Mouse (Mus musculus): ENCODE results near the gene Sohlh1. TPM values are rescaled to one million over a fixed set of nuclear protein-coding genes. Genes with fewer than 3 reads are reported as not detected.
A peak's percentile ranks its signal among the peaks of the same experiment; 100 is the strongest.
"Not testable (repeated sequence)": the region's sequence is repeated elsewhere in the genome, so short reads cannot be mapped to it uniquely, and the experiment has no call there.

Gene Sohlh1
- polyA plus RNA-seq, 1 experiment: not detected

- no peak overlapping the region for H3K4me3 ChIP-seq (replicated peaks)
- peaks cover 19% of the 10 kb centered on the region for H3K9me3 ChIP-seq
- TF ChIP-seq GATA1 (IDR thresholded peaks at IDR 0.05; ENCODE audit: borderline replicate concordance, low read length) (no peak), FLI1 (IDR thresholded peaks at IDR 0.05; ENCODE audit: low read length) (no peak)
- H3K36me3 ChIP-seq (replicated peaks; ENCODE audit: low read length): no peaks in the 10 kb centered on the region
- H3K27me3 ChIP-seq (replicated peaks): peaks cover 94% of the 10 kb centered on the region
- no peaks in the 10 kb centered on the region; the same call in 1 of the 2 replicates for H3K4me1 ChIP-seq
These were observed 532 bp downstream of the Sohlh1 start for GRCm38 (mm10) chr2:25846516-25846915.

GRCm38 (mm10) chr2:25844097-25844496 lies 3.0 kb downstream of the Sohlh1 start:
- Histone ChIP-seq H3K4me3 (replicated peaks) (no peak overlapping the region), H3K36me3 (replicated peaks; ENCODE audit: low read length) (no peaks in the 10 kb centered on the region), H3K27me3 (replicated peaks) (peaks cover 97% of the 10 kb centered on the region), H3K9me3 (peaks cover 8% of the 10 kb centered on the region), H3K4me1 (peaks cover 3% of the 10 kb centered on the region; the same call in 1 of the 2 replicates)
- TF ChIP-seq GATA1 (IDR thresholded peaks at IDR 0.05; ENCODE audit: borderline replicate concordance, low read length) (no peak), FLI1 (IDR thresholded peaks at IDR 0.05; ENCODE audit: low read length) (no peak)

GRCm38 (mm10) chr2:25842758-25843157 lies 4.3 kb downstream of the Sohlh1 start:
- Histone ChIP-seq H3K4me3 (replicated peaks) (no peak overlapping the region), H3K4me1 (peaks cover 3% of the 10 kb centered on the region; the same call in 1 of the 2 replicates), H3K36me3 (replicated peaks; ENCODE audit: low read length) (no peaks in the 10 kb centered on the region), H3K9me3 (no peaks in the 10 kb centered on the region), H3K27me3 (replicated peaks) (peaks cover 96% of the 10 kb centered on the region)
- TF ChIP-seq FLI1 (IDR thresholded peaks at IDR 0.05; ENCODE audit: low read length): no peak
- TF ChIP-seq GATA1 (IDR thresholded peaks at IDR 0.05; ENCODE audit: borderline replicate concordance, low read length): no peak

GRCm38 (mm10) chr2:25842161-25842560 lies 4.9 kb downstream of the Sohlh1 start:
- Histone ChIP-seq H3K36me3 (replicated peaks; ENCODE audit: low read length) (no peaks in the 10 kb centered on the region), H3K4me1 (peaks cover 3% of the 10 kb centered on the region; the same call in 1 of the 2 replicates), H3K4me3 (replicated peaks) (no peak overlapping the region), H3K27me3 (replicated peaks) (peaks cover 97% of the 10 kb centered on the region), H3K9me3 (no peaks in the 10 kb centered on the region)
- no peak for TF ChIP-seq GATA1 (IDR thresholded peaks at IDR 0.05; ENCODE audit: borderline replicate concordance, low read length)
- no peak for TF ChIP-seq FLI1 (IDR thresholded peaks at IDR 0.05; ENCODE audit: low read length)

GRCm38 (mm10) chr2:25836291-25836690 lies 10.8 kb downstream of the Sohlh1 start:
- Histone ChIP-seq H3K4me3 (replicated peaks) (no peak overlapping the region), H3K36me3 (replicated peaks; ENCODE audit: low read length) (no peaks in the 10 kb centered on the region), H3K4me1 (peaks cover 31% of the 10 kb centered on the region), H3K27me3 (replicated peaks) (peaks cover 74% of the 10 kb centered on the region), H3K9me3 (no peaks in the 10 kb centered on the region)
- TF ChIP-seq GATA1 (IDR thresholded peaks at IDR 0.05; ENCODE audit: borderline replicate concordance, low read length) (no peak), FLI1 (IDR thresholded peaks at IDR 0.05; ENCODE audit: low read length) (no peak)

GRCm38 (mm10) chr2:25830786-25831185 lies 16.3 kb downstream of the Sohlh1 start:
- TF ChIP-seq GATA1 (IDR thresholded peaks at IDR 0.05; ENCODE audit: borderline replicate concordance, low read length) (no peak), FLI1 (IDR thresholded peaks at IDR 0.05; ENCODE audit: low read length) (no peak)
- H3K9me3 ChIP-seq: no peaks in the 10 kb centered on the region
- H3K4me3 ChIP-seq (replicated peaks): no peak overlapping the region
- peaks cover 55% of the 10 kb centered on the region for H3K4me1 ChIP-seq
- peaks cover 41% of the 10 kb centered on the region for H3K27me3 ChIP-seq (replicated peaks)
- H3K36me3 ChIP-seq (replicated peaks; ENCODE audit: low read length): no peaks in the 10 kb centered on the region

GRCm38 (mm10) chr2:25828344-25828947 lies 18.6 kb downstream of the Sohlh1 start:
- TF ChIP-seq GATA1 (IDR thresholded peaks at IDR 0.05; ENCODE audit: borderline replicate concordance, low read length) (no peak), FLI1 (IDR thresholded peaks at IDR 0.05; ENCODE audit: low read length) (no peak)
- peak overlapping the region; percentile 44 for H3K4me3 ChIP-seq (replicated peaks)

GRCm38 (mm10) chr2:25824751-25825150 lies 22.3 kb downstream of the Sohlh1 start:
- Histone ChIP-seq H3K9me3 (peaks cover 18% of the 10 kb centered on the region), H3K27me3 (replicated peaks) (peaks cover 57% of the 10 kb centered on the region), H3K4me3 (replicated peaks) (no peak overlapping the region), H3K4me1 (peaks cover 56% of the 10 kb centered on the region), H3K36me3 (replicated peaks; ENCODE audit: low read length) (no peaks in the 10 kb centered on the region)
- TF ChIP-seq FLI1 (IDR thresholded peaks at IDR 0.05; ENCODE audit: low read length) (no peak), GATA1 (IDR thresholded peaks at IDR 0.05; ENCODE audit: borderline replicate concordance, low read length) (no peak)

More at GRCm38 (mm10) chr2:25828344-25828947, 18.6 kb downstream of the Sohlh1 start:
- H3K36me3 ChIP-seq (replicated peaks; ENCODE audit: low read length): no peaks in the 10 kb centered on the region
- no peaks in the 10 kb centered on the region for H3K9me3 ChIP-seq
- peaks cover 42% of the 10 kb centered on the region for H3K27me3 ChIP-seq (replicated peaks)
- peaks cover 63% of the 10 kb centered on the region for H3K4me1 ChIP-seq

GRCm38 (mm10) chr2:25822806-25823205 lies 24.2 kb downstream of the Sohlh1 start, which contains the start of gene Lcn9:
Gene Lcn9, plus strand, starts transcription at chr2:25823153.
- Histone ChIP-seq H3K36me3 (replicated peaks; ENCODE audit: low read length) (no peaks in the 10 kb centered on the region), H3K27me3 (replicated peaks) (peaks cover 69% of the 10 kb centered on the region), H3K9me3 (peaks cover 30% of the 10 kb centered on the region), H3K4me3 (replicated peaks) (no peak within 1 kb of the TSS), H3K4me1 (peaks cover 43% of the 10 kb centered on the region)
- TF ChIP-seq FLI1 (IDR thresholded peaks at IDR 0.05; ENCODE audit: low read length): no peak
- TF ChIP-seq GATA1 (IDR thresholded peaks at IDR 0.05; ENCODE audit: borderline replicate concordance, low read length): no peak

GRCm38 (mm10) chr2:25815748-25816147 lies 31.3 kb downstream of the Sohlh1 start, which contains the start of gene Glt6d1:
Gene Glt6d1, minus strand, starts transcription at chr2:25815848.
- Histone ChIP-seq H3K27me3 (replicated peaks) (peaks cover 64% of the 10 kb centered on the region), H3K9me3 (peaks cover 45% of the 10 kb centered on the region)
- H3K4me1 ChIP-seq; H3K36me3 ChIP-seq (replicated peaks; ENCODE audit: low read length); H3K4me3 ChIP-seq (replicated peaks): not testable (repeated sequence)

All from megakaryocyte, embryonic 14.5 days (primary cell).